Mouse (Mus musculus): ENCODE measurements around the gene Pdik1l. TPM values are rescaled to one million over a fixed set of nuclear protein-coding genes. Genes with fewer than 3 reads are reported as not detected.
"Not testable (repeated sequence)": the region's sequence is repeated elsewhere in the genome, so short reads cannot be mapped to it uniquely, and the experiment has no call there.

Pdik1l gene
- polyA plus RNA-seq, 1 experiment from 2014 or later = 19.6 TPM

DNA sequence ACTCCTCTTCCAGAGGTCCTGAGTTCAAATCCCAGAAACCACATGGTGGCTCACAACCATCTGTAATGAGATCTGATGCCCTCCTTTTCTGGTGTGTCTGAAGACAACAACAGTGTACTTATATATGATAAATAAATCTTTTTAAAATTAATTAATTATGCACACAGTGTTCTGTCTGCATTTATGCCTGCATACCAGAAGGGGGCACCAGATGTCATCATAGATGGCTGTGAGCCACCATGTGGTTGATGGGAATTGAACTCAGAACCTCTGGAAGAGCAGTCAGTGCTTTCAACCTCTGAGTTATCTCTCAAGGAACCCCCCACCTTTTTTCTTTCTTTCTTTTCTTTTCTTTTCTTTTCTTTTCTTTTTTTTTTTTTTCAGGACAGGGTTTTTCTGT is 18.1 kb downstream of the Pdik1l start:
- peaks cover 14% of the 10 kb centered on the region for H3K4me1 ChIP-seq
- DNase-seq (ENCODE audit: low spot score); H3K27ac ChIP-seq; H3K27me3 ChIP-seq (ENCODE audit: low read depth, poor library complexity, severe bottlenecking); H3K4me3 ChIP-seq; H3K36me3 ChIP-seq; H3K9me3 ChIP-seq (replicated peaks): not testable (repeated sequence)

DNA sequence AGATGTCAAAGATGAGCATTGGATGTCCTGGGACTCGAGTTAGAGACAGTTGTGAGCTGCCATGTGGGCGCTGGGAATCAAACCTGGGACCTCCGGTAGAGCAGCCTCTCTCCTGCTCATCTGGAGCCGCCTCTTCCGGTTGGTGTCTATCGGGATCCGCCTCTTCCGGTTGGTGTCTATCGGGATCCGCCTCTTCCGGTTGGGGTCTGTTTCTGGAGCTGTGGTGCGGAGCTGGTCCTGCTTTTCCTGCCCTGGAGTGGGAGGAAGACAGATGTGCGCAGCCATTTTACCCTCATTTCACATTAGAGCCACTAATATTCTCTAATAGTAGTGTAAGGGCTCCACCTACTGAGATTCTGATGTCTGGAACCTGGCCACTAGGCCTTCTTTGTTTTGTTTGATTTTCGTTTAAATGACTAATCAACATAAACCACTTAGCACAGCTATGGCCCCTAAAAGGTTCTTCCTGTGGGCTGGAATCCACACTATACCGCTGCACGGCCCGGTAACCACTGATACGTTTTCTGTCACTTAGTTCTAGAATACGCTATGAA is 19.5 kb downstream of the Pdik1l start:
- WGBS = 86% methylated on average over 19 of the region's 19 CpGs
- Histone ChIP-seq H3K4me1 (peaks cover 7% of the 10 kb centered on the region), H3K4me3 (no peak overlapping the region), H3K36me3 (no peaks in the 10 kb centered on the region), H3K27ac (no peak overlapping the region), H3K9me3 (replicated peaks) (no peaks in the 10 kb centered on the region), H3K27me3 (ENCODE audit: low read depth, poor library complexity, severe bottlenecking) (no peaks in the 10 kb centered on the region)
- no peak for DNase-seq (ENCODE audit: low spot score)

DNA sequence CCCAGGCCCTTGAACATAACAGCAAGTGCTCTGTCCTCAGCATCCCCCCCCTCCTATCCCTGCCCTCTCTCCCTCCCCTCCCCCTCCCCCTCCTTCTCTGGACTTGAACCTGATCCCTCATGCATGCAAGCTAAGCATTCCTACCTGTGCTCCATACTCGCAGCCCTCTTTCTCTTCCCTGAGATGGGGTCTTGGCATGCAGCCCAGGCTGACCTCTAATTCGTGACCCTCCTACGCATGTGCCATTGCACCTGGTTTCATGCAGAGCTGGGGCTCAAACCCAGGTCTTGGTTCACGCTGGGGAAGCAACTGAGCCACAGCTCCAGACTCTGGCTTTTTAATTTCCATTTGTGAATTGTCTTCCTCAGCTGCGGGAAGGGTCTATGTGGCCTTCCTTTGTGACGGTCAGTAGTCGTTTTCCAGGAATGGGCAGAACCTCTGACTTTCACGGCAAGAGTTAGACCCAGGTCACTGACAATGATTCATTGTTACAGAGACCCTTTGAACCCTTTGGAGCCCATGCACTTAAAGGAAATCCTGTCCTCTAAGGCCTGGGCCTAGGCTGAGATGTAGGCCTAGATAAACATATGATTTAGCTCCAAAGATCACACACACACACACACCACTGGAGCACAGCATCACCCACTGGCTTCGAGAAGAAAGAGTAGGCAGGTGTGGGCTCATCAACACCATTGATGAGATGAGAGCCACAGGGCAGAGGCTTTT is 21.7 kb downstream of the Pdik1l start:
- Histone ChIP-seq H3K27me3 (ENCODE audit: low read depth, poor library complexity, severe bottlenecking) (no peaks in the 10 kb centered on the region), H3K36me3 (no peaks in the 10 kb centered on the region), H3K4me3 (no peak overlapping the region), H3K4me1 (no peaks in the 10 kb centered on the region; the same call in 1 of the 2 replicates), H3K9me3 (replicated peaks) (no peaks in the 10 kb centered on the region), H3K27ac (no peak overlapping the region)
- WGBS = 66% methylated on average over 9 of the region's 9 CpGs
- DNase-seq (ENCODE audit: low spot score) = no peak

DNA sequence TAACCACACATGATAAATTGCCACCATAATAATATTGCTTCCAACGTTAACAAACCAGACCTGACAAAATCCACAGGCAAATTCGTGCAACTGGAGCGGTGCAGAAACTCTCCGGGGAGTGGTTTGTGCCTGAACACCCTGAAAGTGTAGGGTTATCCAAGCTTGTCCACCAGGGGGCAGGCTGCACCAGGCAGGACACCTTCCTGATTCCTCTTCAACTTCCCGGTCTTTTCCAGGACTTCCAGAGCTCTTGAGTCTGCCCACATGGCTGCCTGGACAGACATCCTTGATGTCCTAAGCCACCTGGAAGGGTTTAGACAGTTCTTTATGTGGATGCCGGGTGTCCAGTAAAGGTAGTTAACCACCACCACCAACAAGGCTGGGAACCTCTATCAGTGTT is 24.5 kb downstream of the Pdik1l start:
- Histone ChIP-seq H3K36me3 (no peaks in the 10 kb centered on the region), H3K9me3 (replicated peaks) (no peaks in the 10 kb centered on the region), H3K27me3 (ENCODE audit: low read depth, poor library complexity, severe bottlenecking) (no peaks in the 10 kb centered on the region), H3K4me1 (no peaks in the 10 kb centered on the region; the same call in 1 of the 2 replicates), H3K27ac (no peak overlapping the region), H3K4me3 (no peak overlapping the region)
- peak; percentile 71 for DNase-seq (ENCODE audit: low spot score)
- WGBS = 32% methylated on average over 6 of the region's 6 CpGs

DNA sequence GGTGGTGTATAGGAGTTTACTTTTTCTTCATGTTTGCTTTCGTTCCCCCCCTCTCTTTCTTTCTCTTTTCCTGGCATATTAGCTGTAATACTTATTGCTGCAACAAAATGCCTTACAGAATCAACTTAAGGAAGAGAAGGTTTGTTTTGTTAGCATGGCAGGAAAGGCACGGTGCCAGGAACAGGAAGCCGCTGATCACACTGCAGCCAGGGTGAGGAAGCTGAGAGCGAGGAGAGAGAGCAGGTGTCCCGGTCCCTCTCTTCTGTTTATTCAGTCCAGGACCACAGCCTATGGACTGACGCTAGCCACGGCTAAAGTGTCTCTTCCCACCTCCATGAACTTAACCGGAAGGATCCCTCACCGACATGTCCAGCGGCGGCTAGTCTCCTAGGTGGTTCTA is 29.3 kb downstream of the Pdik1l start:
- Histone ChIP-seq H3K4me1 (peaks cover 48% of the 10 kb centered on the region), H3K4me3 (no peak overlapping the region), H3K9me3 (replicated peaks) (no peaks in the 10 kb centered on the region), H3K27me3 (ENCODE audit: low read depth, poor library complexity, severe bottlenecking) (peaks cover 29% of the 10 kb centered on the region), H3K36me3 (no peaks in the 10 kb centered on the region), H3K27ac (no peak overlapping the region)
- DNase-seq (ENCODE audit: low spot score) = no peak
- 75% methylated on average over 11 of the region's 11 CpGs for WGBS

DNA sequence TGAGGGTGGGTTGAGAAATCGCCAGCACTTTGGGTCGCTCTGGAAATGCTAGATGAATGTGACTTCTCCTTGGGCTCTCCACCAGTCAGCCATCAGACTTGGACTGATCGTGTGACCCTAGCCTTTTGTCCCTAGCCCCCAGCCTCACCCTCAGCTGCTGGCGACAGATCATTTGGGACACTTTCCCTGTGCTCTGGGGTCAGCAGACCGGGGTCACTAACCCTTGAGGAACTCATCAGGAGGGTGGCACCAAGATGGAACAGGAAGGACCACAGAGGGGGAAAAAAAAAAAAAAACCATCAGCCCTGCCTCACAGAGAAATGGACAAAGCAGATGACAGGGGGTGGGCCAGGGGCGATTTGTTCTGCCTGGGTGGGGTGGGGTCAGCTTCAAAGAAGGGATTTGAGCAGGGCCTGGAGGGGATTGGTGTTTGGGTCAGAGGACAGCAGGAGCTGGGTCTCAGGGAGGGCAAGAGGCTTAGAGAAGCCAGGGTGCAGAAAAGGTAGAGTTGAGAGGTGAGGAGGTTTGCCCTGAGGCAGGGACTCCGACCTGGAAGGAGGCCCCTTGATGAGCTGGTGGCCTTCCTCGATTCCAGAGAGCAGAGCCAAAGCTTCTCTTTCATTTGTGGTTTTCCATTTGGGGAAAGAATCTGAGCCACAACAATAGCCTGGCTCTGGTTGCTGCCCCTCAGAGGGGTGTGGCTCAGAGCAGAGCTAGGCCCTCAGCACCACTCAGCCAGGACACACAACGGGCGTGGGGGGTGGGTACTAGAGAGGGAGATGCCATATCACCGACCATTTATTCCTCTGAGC is 30.3 kb downstream of the Pdik1l start:
- 8% methylated on average over 11 of the region's 11 CpGs for WGBS
- Histone ChIP-seq H3K9me3 (replicated peaks) (no peaks in the 10 kb centered on the region), H3K4me1 (peaks cover 57% of the 10 kb centered on the region)

DNA sequence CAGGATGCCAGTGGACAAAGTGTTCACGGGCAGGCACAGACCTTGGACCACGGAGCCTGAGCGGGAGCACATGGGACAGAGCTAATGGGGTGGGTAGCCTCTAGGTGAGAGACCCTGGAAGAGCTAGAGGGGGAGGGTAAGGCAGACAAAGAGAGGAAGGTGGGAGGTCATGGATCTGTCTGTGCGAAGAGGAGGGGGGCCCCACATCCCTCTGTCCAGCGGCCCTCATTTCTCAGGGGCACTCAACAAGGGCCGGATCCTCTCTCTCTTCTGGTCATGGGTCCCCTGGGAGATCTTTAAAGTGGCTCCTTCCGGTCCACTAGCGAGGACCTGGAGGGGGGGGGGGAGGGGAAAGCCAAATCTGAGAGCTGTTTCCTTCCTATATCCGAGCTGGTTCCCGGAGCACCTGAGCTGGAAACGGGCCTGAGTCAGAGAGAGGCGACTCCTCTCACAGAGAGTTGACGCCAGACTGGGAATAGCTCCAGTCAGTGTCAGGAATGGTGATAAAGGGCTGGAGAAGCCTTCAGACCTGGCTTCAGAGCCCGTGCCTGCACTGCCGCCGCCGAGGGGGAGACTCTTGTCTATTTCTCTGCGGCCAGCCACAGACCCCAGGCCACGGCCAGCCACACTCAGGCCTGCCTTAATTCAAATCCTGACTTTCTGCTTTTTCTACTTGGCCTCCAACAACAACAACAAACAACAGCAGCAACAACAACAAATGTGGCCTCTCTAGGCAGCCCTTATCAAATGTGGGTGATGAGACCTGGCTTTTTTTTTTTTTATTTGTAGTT is 31.1 kb downstream of the Pdik1l start:
- Histone ChIP-seq H3K4me3 (peak overlapping the region; percentile 28), H3K4me1 (peaks cover 65% of the 10 kb centered on the region)
- peak; percentile 53 for DNase-seq (ENCODE audit: low spot score)

More for the DNA sequence above, 30.3 kb downstream of the Pdik1l start:
- Histone ChIP-seq H3K36me3 (no peaks in the 10 kb centered on the region), H3K27ac (peak overlapping the region; percentile 82), H3K4me3 (no peak overlapping the region), H3K27me3 (ENCODE audit: low read depth, poor library complexity, severe bottlenecking) (peaks cover 39% of the 10 kb centered on the region)
- DNase-seq (ENCODE audit: low spot score) = peak; percentile 34

DNA sequence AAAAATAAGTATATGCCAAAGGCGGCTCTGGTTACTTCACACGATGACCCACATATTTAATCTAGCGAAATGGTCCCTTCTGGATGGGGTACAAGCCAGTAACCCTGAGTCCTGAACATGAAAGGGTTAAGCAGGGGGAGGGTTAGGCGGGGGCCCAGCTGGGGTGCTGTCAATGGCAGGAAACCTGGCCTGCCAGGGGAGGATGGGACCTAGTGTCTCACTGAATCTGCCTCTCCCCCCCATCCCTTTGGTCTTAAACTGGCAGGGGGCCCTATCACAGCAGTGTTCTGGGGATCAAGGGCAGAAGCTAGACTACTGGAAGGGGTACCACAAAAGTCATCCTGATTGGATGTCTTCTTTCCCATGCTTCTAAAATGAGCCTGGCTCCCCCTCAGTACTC is 31.8 kb downstream of the Pdik1l start:
- no peaks in the 10 kb centered on the region for H3K9me3 ChIP-seq (replicated peaks)
- H3K4me3 ChIP-seq = peak overlapping the region; percentile 28; the same call in 1 of the 2 replicates
- peaks cover 73% of the 10 kb centered on the region for H3K4me1 ChIP-seq
- DNase-seq (ENCODE audit: low spot score) = no peak
- H3K27ac ChIP-seq = peak overlapping the region; percentile 82
- 20% methylated on average over 4 of the region's 4 CpGs for WGBS
- peaks cover 54% of the 10 kb centered on the region for H3K27me3 ChIP-seq (ENCODE audit: low read depth, poor library complexity, severe bottlenecking)
- H3K36me3 ChIP-seq = no peaks in the 10 kb centered on the region

More for the DNA sequence above, 31.1 kb downstream of the Pdik1l start:
- WGBS = 4% methylated on average over 19 of the region's 19 CpGs
- Histone ChIP-seq H3K27ac (peak overlapping the region; percentile 82), H3K9me3 (replicated peaks) (no peaks in the 10 kb centered on the region), H3K36me3 (no peaks in the 10 kb centered on the region), H3K27me3 (ENCODE audit: low read depth, poor library complexity, severe bottlenecking) (peaks cover 47% of the 10 kb centered on the region)

DNA sequence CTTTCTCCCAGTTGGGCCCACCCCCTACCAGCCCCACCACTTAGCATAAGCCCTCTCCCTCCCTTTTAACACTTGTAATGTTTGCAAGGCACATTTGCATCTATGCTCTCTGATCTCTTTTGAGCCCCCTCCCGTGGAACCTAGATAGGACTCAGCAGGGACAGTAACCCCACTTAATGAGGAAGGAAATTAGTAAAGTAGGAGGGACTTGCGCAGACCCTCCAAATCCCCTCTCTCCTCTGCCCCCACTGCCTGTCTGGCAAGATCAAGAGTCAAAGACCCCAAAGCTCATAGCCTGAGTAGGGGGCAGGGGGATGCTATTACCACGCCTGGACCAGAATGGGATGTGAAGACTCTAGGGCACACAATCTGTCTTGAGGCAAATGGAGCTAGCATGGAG is 32.9 kb downstream of the Pdik1l start:
- no peak for DNase-seq (ENCODE audit: low spot score)
- Histone ChIP-seq H3K4me1 (peaks cover 83% of the 10 kb centered on the region), H3K27ac (peak overlapping the region; percentile 88), H3K36me3 (no peaks in the 10 kb centered on the region), H3K9me3 (replicated peaks) (no peaks in the 10 kb centered on the region), H3K27me3 (ENCODE audit: low read depth, poor library complexity, severe bottlenecking) (peaks cover 64% of the 10 kb centered on the region), H3K4me3 (0 out of 2 replicates have a peak overlapping the region, but pooled peaks have one; percentile 61)
- WGBS = 20% methylated on average over 3 of the region's 3 CpGs

DNA sequence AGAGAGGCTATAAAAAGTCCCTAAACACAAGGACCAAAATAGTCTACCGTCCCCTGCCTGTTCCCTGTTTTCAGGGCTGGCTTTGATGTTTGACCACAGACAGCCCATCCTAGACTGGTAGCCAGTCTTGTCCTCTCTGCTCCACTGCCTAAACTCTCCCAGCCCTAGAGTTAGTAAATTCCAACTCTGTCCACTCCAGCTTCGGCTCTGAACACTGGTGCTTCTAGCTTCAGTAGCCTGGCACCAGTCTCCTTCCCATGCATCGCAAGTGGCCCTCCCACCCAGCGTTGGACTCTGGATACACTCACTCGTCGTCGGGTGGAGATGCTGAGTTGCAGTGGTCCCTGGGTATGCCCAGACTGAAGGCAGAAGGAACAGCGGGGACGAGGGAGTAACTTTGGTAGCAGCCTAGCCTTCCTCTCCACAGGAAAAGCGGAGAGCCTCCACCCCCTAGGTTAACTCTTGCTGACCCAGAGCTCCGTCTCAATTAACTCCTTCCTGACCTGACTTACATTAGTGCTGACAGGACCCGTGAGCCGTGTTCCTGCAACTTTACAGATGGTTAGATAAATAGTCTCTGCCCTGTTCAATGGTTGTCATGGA is 33.9 kb downstream of the Pdik1l start, which contains the start of gene Grrp1:
TSS of gene Grrp1 (minus strand) at position 385 of the 603 bp plus-strand sequence.
- WGBS = under 1% methylated on average over 13 of the region's 13 CpGs
- Histone ChIP-seq H3K4me1 (peaks cover 91% of the 10 kb centered on the region), H3K4me3 (peak within 1 kb of the TSS; percentile 61), H3K36me3 (no peaks in the 10 kb centered on the region), H3K9me3 (replicated peaks) (no peaks in the 10 kb centered on the region), H3K27me3 (ENCODE audit: low read depth, poor library complexity, severe bottlenecking) (peaks cover 75% of the 10 kb centered on the region), H3K27ac (peak within 1 kb of the TSS; percentile 88)
- peak; percentile 63 for DNase-seq (ENCODE audit: low spot score)

DNA sequence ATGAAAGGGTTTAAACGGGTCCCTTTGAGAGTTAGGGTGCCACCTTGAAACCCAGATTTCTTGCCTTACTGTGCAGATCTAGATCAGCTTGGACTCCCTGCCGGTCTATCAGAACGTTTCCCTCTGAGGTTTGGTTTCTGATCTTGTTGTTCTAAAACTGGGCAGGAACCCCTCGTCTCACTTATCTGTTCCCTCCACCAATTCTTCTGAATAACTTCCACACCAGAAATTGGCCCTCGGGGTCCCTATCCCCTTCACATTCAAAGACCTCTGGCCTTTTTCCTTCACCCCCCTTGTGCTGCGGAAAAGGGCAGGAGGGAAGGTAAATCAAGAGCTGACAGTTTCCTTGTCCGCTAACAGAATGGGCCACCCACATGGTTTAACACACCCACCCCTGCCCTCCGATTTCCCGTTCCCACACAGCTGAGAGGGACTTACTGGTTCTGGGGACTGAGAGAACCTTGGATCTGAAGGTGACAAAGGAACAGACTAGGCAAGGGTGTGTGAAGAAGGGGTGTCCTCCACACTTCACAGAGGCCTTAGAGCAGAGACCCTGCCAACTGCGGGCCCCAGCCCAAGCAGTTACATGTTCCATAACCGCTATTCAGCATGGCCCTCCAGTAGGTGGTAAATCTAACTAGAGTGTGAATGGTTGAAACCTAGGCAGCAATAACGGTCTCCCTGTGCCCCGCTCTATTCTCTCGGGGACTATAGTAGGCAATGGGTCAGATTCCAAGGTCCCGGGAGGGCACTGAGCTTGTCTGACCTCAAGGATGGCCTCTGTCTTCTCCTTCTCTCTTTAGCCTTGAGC is 34.6 kb downstream of the Pdik1l start:
- H3K4me3 ChIP-seq = peak overlapping the region; percentile 61
- H3K27ac ChIP-seq = peak overlapping the region; percentile 88
- DNase-seq (ENCODE audit: low spot score) = peak; percentile 51
- H3K36me3 ChIP-seq = no peaks in the 10 kb centered on the region
- no peaks in the 10 kb centered on the region for H3K9me3 ChIP-seq (replicated peaks)
- H3K27me3 ChIP-seq (ENCODE audit: low read depth, poor library complexity, severe bottlenecking) = peaks cover 82% of the 10 kb centered on the region
- peaks cover 91% of the 10 kb centered on the region for H3K4me1 ChIP-seq
- WGBS = 2% methylated on average over 15 of the region's 15 CpGs
